Mouse (Mus musculus) midbrain, embryonic 13.5 days (tissue): ENCODE data around the gene Rexo1. TPM values are rescaled to one million over a fixed set of nuclear protein-coding genes. Genes with fewer than 3 reads are reported as not detected.
A peak's percentile ranks its signal among the peaks of the same experiment; 100 is the strongest.

ENCODE experiments used
- ATAC-seq: fragments of 200-750 bp; cut with Nextera tagmentation; 2 replicates; pipeline ENCODE4 v1.8.0; 2017; ENCODE audit warnings: mild to moderate bottlenecking, moderate TSS enrichment, moderate library complexity
- H3K27ac ChIP-seq: fragments of 300-500 bp; sonication (generic); 2 replicates; pipeline ENCODE4 v1.5.1; 2015; ENCODE audit warnings: inconsistent platforms, mild to moderate bottlenecking, moderate library complexity
- H3K27me3 ChIP-seq: fragments of 300-500 bp; sonication (generic); 2 replicates; pipeline ENCODE4 v1.6.1; 2015; ENCODE audit warnings: mild to moderate bottlenecking, inconsistent platforms
- H3K36me3 ChIP-seq: fragments of 300-500 bp; sonication (generic); 2 replicates; pipeline ENCODE4 v1.6.1; 2015; ENCODE audit warnings: mild to moderate bottlenecking, inconsistent platforms
- H3K4me1 ChIP-seq: fragments of 300-500 bp; sonication (generic); replicated peaks from 2 replicates; pipeline ENCODE4 v1.6.1; 2015; ENCODE audit warnings: inconsistent platforms
- H3K4me2 ChIP-seq: fragments of 300-500 bp; sonication (generic); replicated peaks from 2 replicates; pipeline ENCODE4 v1.6.1; 2015; ENCODE audit warnings: moderate library complexity, mild to moderate bottlenecking, inconsistent platforms
- H3K4me3 ChIP-seq: fragments of 300-500 bp; sonication (generic); replicated peaks from 2 replicates; pipeline ENCODE4 v1.5.1; 2015; ENCODE audit warnings: mild to moderate bottlenecking, inconsistent platforms
- H3K9ac ChIP-seq: fragments of 300-500 bp; sonication (generic); replicated peaks from 2 replicates; pipeline ENCODE4 v1.6.1; 2015; ENCODE audit warnings: mild to moderate bottlenecking, inconsistent platforms
- H3K9me3 ChIP-seq: fragments of 300-500 bp; sonication (generic); 2 replicates; pipeline ENCODE4 v1.6.1; 2016; ENCODE audit warnings: mild to moderate bottlenecking, inconsistent platforms
- WGBS: fragments of 180-500 bp; shearing (Covaris S2); methylation state at CpG from one replicate; pipeline ENCODE4 v1.1.7; 2015; 5-methylcytosine and 5-hydroxymethylcytosine counted together
- polyA plus RNA-seq: library from polyadenylated mRNA; unstranded; fragments of >200 nt; fragmentation: Nextera tagmentation; extraction: Ambion mirVana; gene quantifications from 2 replicates; pipeline ENCODE4 v1.2.1, GENCODE M21; 2015

Gene Rexo1
- polyA plus RNA-seq, 1 experiment from 2014 or later, result 32.6 TPM

- H3K4me2 ChIP-seq, result no peak overlapping the region
- no peak overlapping the region for H3K9ac ChIP-seq
- no peaks in the 10 kb centered on the region for H3K9me3 ChIP-seq
- no peak overlapping the region for H3K27ac ChIP-seq
- no peaks in the 10 kb centered on the region for H3K36me3 ChIP-seq
- 68% methylated on average over 2 of the region's 2 CpGs for WGBS
- peaks cover 4% of the 10 kb centered on the region; the same call in 1 of the 2 replicates for H3K4me1 ChIP-seq
- no peak for ATAC-seq
- no peak overlapping the region for H3K4me3 ChIP-seq
- H3K27me3 ChIP-seq, result peaks cover 6% of the 10 kb centered on the region
These were observed 42.1 kb downstream of the Rexo1 start for GRCm38 (mm10) chr10:80519287-80519686.

GRCm38 (mm10) chr10:80513739-80514138 is 47.6 kb downstream of the Rexo1 start:
- H3K4me1 ChIP-seq, result peaks cover 23% of the 10 kb centered on the region
- no peaks in the 10 kb centered on the region for H3K36me3 ChIP-seq
- no peak overlapping the region for H3K27ac ChIP-seq
- ATAC-seq, result no peak
- peak overlapping the region; percentile 36 for H3K4me2 ChIP-seq
- H3K4me3 ChIP-seq, result peak overlapping the region; percentile 11
- no peaks in the 10 kb centered on the region for H3K9me3 ChIP-seq
- WGBS, result 7% methylated on average over 18 of the region's 19 CpGs
- H3K27me3 ChIP-seq, result peaks cover 42% of the 10 kb centered on the region
- H3K9ac ChIP-seq, result peak overlapping the region; percentile 47

- WGBS, result 44% methylated on average over 10 of the region's 10 CpGs
- no peak overlapping the region for H3K27ac ChIP-seq
- no peaks in the 10 kb centered on the region for H3K9me3 ChIP-seq
- peaks cover 23% of the 10 kb centered on the region for H3K4me1 ChIP-seq
- H3K4me3 ChIP-seq, result no peak overlapping the region
- no peak overlapping the region for H3K4me2 ChIP-seq
- peaks cover 62% of the 10 kb centered on the region for H3K27me3 ChIP-seq
- ATAC-seq, result no peak
- H3K36me3 ChIP-seq, result no peaks in the 10 kb centered on the region
- 0 out of 2 replicates have a peak overlapping the region, but pooled peaks have one; percentile 28 for H3K9ac ChIP-seq
These were observed 51.1 kb downstream of the Rexo1 start for GRCm38 (mm10) chr10:80510273-80510660.

GRCm38 (mm10) chr10:80509412-80510272 is 51.7 kb downstream of the Rexo1 start:
- peak; percentile 68; the same call in 1 of the 2 replicates for ATAC-seq
- Histone ChIP-seq H3K9me3 (no peaks in the 10 kb centered on the region), H3K9ac (0 out of 2 replicates have a peak overlapping the region, but pooled peaks have one; percentile 19), H3K27me3 (peaks cover 66% of the 10 kb centered on the region), H3K27ac (no peak overlapping the region), H3K4me3 (no peak overlapping the region; the same call in 1 of the 2 replicates), H3K4me1 (peaks cover 26% of the 10 kb centered on the region), H3K4me2 (peak overlapping the region; percentile 46), H3K36me3 (no peaks in the 10 kb centered on the region)
- 14% methylated on average over 20 of the region's 20 CpGs for WGBS

GRCm38 (mm10) chr10:80506222-80506621 is 55.1 kb downstream of the Rexo1 start:
- peaks cover 22% of the 10 kb centered on the region; the same call in 1 of the 2 replicates for H3K4me1 ChIP-seq
- H3K36me3 ChIP-seq, result no peaks in the 10 kb centered on the region
- ATAC-seq, result peak; percentile 49; the same call in 1 of the 2 replicates
- H3K27me3 ChIP-seq, result peaks cover 71% of the 10 kb centered on the region
- 0% methylated on average over 11 of the region's 11 CpGs for WGBS
- H3K9ac ChIP-seq, result no peak overlapping the region
- H3K4me3 ChIP-seq, result no peak overlapping the region
- no peak overlapping the region for H3K4me2 ChIP-seq
- H3K27ac ChIP-seq, result no peak overlapping the region
- H3K9me3 ChIP-seq, result no peaks in the 10 kb centered on the region

- Histone ChIP-seq H3K4me2 (no peak overlapping the region), H3K27me3 (peaks cover 76% of the 10 kb centered on the region), H3K4me3 (no peak overlapping the region), H3K9me3 (no peaks in the 10 kb centered on the region), H3K4me1 (peaks cover 19% of the 10 kb centered on the region; the same call in 1 of the 2 replicates), H3K27ac (no peak overlapping the region), H3K36me3 (no peaks in the 10 kb centered on the region), H3K9ac (no peak overlapping the region)
- no peak for ATAC-seq
- 1% methylated on average over 9 of the region's 9 CpGs for WGBS
These were observed 56.6 kb downstream of the Rexo1 start for GRCm38 (mm10) chr10:80504724-80505123.

- 0 out of 2 replicates have a peak overlapping the region, but pooled peaks have one; percentile 11 for H3K9ac ChIP-seq
- no peak overlapping the region for H3K27ac ChIP-seq
- WGBS, result under 1% methylated on average over 27 of the region's 27 CpGs
- peaks cover 81% of the 10 kb centered on the region for H3K27me3 ChIP-seq
- H3K4me2 ChIP-seq, result no peak overlapping the region
- no peaks in the 10 kb centered on the region for H3K36me3 ChIP-seq
- H3K4me3 ChIP-seq, result no peak overlapping the region
- peaks cover 16% of the 10 kb centered on the region; the same call in 1 of the 2 replicates for H3K4me1 ChIP-seq
- no peaks in the 10 kb centered on the region for H3K9me3 ChIP-seq
- ATAC-seq, result no peak
These were observed 57.6 kb downstream of the Rexo1 start for GRCm38 (mm10) chr10:80503599-80504220.

GRCm38 (mm10) chr10:80502819-80503314 is 58.5 kb downstream of the Rexo1 start:
- Histone ChIP-seq H3K27ac (no peak overlapping the region), H3K4me1 (peaks cover 16% of the 10 kb centered on the region; the same call in 1 of the 2 replicates), H3K27me3 (peaks cover 89% of the 10 kb centered on the region), H3K36me3 (no peaks in the 10 kb centered on the region), H3K4me2 (no peak overlapping the region), H3K9me3 (no peaks in the 10 kb centered on the region), H3K9ac (no peak overlapping the region), H3K4me3 (no peak overlapping the region)
- under 1% methylated on average over 22 of the region's 22 CpGs for WGBS
- ATAC-seq, result no peak

- Histone ChIP-seq H3K4me1 (peaks cover 16% of the 10 kb centered on the region; the same call in 1 of the 2 replicates), H3K27me3 (peaks cover 90% of the 10 kb centered on the region), H3K9me3 (no peaks in the 10 kb centered on the region), H3K4me2 (no peak overlapping the region), H3K4me3 (no peak overlapping the region), H3K27ac (no peak overlapping the region), H3K9ac (no peak overlapping the region), H3K36me3 (no peaks in the 10 kb centered on the region)
- 1% methylated on average over 7 of the region's 7 CpGs for WGBS
- no peak for ATAC-seq
These were observed 59.1 kb downstream of the Rexo1 start for GRCm38 (mm10) chr10:80502291-80502690.

GRCm38 (mm10) chr10:80496421-80496820 is 64.9 kb downstream of the Rexo1 start:
- Histone ChIP-seq H3K36me3 (no peaks in the 10 kb centered on the region), H3K27ac (peak overlapping the region; percentile 76), H3K9ac (peak overlapping the region; percentile 65), H3K27me3 (peaks cover 99% of the 10 kb centered on the region), H3K4me2 (peak overlapping the region; percentile 58), H3K4me3 (peak overlapping the region; percentile 44), H3K4me1 (peaks cover 26% of the 10 kb centered on the region), H3K9me3 (no peaks in the 10 kb centered on the region)
- under 1% methylated on average over 20 of the region's 20 CpGs for WGBS
- no peak for ATAC-seq

- ATAC-seq, result no peak
- Histone ChIP-seq H3K4me1 (peaks cover 26% of the 10 kb centered on the region), H3K4me2 (peak overlapping the region; percentile 58), H3K36me3 (no peaks in the 10 kb centered on the region), H3K9ac (peak overlapping the region; percentile 65), H3K9me3 (no peaks in the 10 kb centered on the region), H3K27me3 (peaks cover 99% of the 10 kb centered on the region), H3K27ac (peak overlapping the region; percentile 76), H3K4me3 (peak overlapping the region; percentile 44)
- WGBS, result under 1% methylated on average over 25 of the region's 35 CpGs
These were observed 65.5 kb downstream of the Rexo1 start for GRCm38 (mm10) chr10:80495901-80496300.

- peak within 1 kb of the TSS; percentile 58 for H3K4me2 ChIP-seq
- H3K27ac ChIP-seq, result peak within 1 kb of the TSS; percentile 76; the same call in 1 of the 2 replicates
- ATAC-seq, result peak; percentile 32; the same call in 1 of the 2 replicates
- H3K4me1 ChIP-seq, result peaks cover 26% of the 10 kb centered on the region
- H3K9me3 ChIP-seq, result no peaks in the 10 kb centered on the region
- H3K36me3 ChIP-seq, result no peaks in the 10 kb centered on the region
- peaks cover 99% of the 10 kb centered on the region for H3K27me3 ChIP-seq
- WGBS, result under 1% methylated on average over 42 of the region's 42 CpGs
- peak within 1 kb of the TSS; percentile 44 for H3K4me3 ChIP-seq
- peak within 1 kb of the TSS; percentile 65 for H3K9ac ChIP-seq
These were observed 66.6 kb downstream of the Rexo1 start, which contains the start of gene Onecut3 for GRCm38 (mm10) chr10:80494732-80495131. Gene Onecut3 (plus strand): TSS chr10:80494835.
